Mouse (Mus musculus) urinary bladder, postnatal 25 days (tissue): ENCODE measurements around the gene Snapc1.

Source experiments
- DNase-seq: peaks from one replicate; pipeline ENCODE4 v3.0.0; 2022; ENCODE audit warnings: low spot score

The Snapc1 gene

DNA sequence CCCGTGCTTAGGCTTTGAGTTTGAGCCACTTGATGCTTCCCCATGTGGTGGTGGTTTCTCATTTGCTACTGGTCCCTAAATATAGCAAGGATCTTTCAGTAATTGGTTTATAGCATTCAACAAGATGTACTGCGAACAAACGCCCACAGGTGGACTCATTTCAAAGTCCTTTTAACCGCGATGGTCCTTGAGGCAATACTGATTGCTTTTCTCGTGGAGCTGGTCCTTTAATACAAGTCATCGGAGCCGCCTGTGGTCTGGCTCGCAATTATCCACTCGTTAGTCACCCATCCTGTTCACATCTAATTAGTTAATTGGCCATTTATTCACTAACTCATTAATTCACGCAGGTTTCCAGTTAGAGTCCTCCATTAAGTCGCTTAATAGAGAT lies 32.6 kb downstream of the Snapc1 start:
- no peak for DNase-seq

DNA sequence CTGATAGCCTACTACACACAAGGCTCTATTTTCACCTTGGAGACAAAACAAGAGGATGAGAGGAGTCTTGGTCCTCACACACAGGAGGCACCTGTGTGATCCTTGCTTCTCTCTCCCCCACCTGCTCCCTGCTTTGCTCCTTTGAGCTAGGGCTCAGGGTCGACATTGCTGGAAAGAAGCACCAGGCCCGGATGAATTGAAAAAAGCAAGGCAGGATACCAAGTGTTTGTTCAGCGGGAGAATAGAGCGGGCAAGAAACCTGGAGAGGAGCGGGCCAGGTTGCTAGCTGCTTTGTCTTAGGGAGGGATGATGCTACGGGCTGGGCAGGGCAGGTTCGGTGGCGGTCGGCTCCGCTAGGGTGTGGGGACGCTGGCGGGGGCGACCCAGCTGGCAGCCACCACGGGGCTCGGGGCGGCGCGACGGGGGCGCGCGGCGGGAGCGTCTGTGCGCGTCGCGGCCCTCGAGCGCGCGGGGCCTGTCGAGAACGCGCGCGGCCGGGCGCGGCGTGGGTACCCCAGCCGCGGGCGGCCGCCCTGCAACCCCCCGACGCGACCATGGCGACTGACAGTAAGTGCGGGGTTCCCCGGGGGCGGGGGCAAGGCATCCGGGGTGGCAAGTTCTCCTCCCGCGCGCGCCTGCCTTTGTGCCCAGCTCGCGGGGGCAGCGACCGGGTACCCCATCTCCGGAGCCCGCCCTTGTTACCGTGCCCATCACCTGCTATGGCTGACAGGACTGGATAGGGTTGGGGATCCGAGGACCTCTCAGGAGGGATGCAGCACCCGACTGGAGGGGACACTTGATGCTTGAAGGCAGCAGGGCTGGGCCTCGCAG lies 33.2 kb downstream of the Snapc1 start, which contains the start of gene Syt16:
Gene Syt16 (plus strand): TSS at position 365 of the 831 bp plus-strand sequence.
- DNase-seq: no peak

DNA sequence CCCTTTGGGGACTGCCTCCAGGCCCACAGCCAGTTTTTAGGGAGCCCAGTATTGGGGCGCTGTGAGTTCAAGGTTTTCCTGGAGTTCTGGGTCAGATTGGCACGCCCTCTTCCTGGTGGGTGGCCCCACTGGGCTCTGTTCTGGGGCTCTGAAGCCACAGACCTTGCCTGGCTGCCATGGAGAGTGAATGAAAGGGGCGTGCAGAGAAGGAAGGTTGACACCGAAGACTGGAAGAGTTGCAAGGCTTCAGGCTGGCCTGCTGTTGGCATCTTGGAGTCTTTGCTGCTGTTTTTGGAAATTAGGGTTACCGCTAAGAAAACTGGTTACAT lies 33.8 kb downstream of the Snapc1 start:
- no peak for DNase-seq

DNA sequence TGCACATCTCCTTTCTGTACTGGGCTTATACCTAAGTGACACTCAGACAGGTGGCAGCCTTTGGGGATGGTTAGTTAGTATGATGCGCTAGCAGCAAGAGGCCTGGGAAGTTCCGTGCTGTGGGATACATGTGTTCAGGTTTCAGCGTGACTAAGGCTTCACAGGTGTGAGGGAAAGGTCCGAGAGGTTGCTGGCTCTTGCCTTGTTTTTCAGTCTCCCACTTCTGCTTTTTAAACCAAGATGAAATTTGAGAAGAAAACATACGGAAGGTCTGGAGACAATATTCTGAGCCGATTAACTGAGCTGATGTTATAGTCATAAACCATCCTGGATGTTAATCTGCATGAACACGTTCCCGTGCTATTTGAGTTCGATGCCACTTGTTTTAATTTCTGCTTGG lies 38.2 kb downstream of the Snapc1 start:
- no peak for DNase-seq

DNA sequence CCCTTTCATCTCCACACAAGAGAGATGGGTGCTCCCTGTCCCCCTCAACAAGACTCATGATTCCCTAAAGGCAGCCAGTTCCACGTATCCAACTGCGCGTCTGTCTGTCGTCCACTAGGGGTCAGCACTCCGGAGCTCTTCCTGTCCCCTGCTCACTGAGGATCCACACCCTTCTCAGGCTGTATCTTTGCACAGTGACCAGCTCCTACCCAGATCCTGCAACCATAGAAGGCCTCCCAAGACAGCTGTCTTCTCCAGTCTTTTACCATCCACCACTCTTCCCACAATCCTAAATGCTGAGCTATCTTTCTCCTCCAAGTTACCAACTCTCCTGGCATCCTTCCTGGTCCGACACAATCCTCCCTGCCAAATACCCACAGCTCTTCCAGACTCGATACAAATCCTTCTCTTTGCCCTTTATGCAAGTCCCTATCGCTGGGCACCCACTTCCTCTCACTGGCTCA lies 45.2 kb downstream of the Snapc1 start:
- peak; percentile 25 for DNase-seq

DNA sequence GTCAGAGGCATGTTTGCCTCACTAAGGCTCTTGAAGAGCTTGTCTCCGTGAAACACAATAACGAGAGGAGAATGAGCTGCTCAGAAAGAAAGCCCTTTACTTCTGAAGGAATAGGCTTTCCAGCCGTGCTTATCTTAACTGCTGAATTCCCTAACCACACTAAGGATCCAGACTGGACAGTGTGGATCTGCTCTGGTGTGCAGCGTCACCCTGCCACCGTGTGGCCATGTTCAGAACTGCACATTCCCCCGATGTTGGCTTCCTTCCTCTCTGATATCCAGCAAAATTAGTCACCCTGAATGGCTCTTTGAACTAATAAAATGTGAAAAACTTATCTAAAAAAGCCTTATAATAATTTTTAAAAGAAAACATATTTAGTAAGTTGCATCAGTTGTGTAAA lies 49.5 kb downstream of the Snapc1 start:
- DNase-seq: peak; percentile 86

DNA sequence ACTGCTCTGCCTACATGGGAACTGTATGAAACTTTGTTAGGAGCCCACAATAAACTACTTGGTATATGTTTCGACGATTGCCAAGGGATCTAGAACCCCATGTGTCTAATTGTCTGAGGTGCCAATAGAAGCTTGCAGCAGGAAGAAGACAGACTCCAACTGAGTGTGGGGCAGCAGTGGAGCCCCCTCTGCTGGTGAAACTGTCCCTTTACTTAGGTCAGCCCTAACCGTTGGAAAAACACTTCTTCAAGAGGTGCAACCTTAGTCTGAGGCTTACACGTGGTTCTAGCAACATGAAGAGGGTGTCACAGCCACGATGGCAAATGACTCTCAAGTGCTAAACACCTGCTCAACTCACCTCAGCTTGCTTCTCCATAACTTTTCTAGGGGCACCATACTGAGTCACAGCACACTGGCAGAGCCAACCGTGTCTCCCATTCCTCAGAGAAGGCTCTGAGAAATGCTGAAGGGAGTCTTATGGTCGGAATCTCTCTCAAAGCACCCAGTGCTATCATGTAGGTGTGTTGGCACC lies 50.5 kb downstream of the Snapc1 start:
- peak; percentile 26 for DNase-seq

DNA sequence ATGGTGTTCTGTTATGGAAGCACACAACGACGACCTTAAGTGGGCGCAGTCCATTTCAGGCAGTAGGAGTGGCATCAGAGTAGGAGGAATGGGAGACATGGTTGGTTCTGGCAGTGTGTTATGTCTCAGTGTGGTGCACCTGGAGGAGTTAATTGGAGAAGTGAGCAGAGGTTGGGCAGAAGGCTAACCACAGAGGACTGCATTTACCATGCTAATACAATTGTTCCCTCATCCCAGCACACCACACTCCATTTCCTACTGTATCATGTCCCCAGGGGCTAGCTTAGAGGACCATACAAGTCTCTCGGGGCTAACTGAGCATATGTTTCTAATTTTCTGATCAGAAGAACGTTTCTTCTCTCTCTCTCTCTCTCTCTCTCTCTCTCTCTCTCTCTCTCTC lies 51.2 kb downstream of the Snapc1 start:
- DNase-seq: no peak

DNA sequence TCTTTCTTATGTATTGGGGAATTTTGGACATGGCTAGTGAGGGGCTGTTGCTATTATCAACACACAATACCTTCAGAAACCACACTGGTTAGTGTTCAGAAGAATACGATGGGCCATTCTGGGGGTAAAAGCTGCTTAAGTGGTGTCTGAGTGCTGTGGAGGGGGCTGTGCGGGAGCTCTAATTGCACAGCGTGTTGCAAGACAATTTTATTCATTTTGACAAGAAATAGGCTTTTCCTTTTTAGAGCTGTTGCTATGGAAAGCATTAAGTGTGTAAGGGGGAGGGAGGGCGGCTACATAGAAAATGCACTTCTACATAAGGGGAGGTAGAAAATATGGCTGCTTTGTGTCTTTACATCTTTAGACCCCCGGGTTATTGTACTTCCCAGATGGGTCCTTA lies 59.0 kb downstream of the Snapc1 start:
- no peak for DNase-seq

DNA sequence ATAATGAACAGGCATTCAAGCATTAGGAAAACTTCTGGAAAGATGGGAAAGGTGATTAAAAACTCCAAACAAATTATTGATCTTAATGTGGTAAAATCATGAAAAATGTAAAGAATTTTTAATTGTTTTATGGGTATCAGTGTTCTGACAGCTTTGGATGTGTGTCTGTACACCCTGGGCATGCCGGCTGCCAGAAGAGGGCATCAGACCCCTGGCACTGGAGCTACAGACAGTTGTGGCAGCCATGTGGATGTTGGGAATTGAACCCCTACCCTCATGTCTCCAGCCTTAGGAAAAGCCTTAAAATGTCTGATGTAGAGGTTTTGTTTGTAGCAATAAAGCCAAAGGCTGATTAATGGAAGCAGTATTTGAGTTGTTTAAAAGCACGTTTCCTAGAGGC lies 60.6 kb downstream of the Snapc1 start:
- DNase-seq: no peak
